Mouse (Mus musculus) kidney, adult 2 months (tissue): ENCODE results near the gene Galnt13. TPM values are rescaled to one million over a fixed set of nuclear protein-coding genes. Genes with fewer than 3 reads are reported as not detected.

Experiments used
- DNase-seq: peaks from one replicate; pipeline ENCODE4 v3.0.0; 2021
- H3K27ac ChIP-seq: fragments of 200-500 bp; 2 replicates; pipeline ENCODE4 v1.5.1; 2012; ENCODE audit warnings: low read depth, low read length, control low read depth, inconsistent platforms; ENCODE audit not compliant: insufficient read depth
- H3K27me3 ChIP-seq: fragments of 200-500 bp; replicated peaks from 2 replicates; pipeline ENCODE4 v1.6.1; 2012; ENCODE audit warnings: mild to moderate bottlenecking, moderate library complexity, low read length, inconsistent platforms; ENCODE audit not compliant: control insufficient read depth, insufficient read depth
- H3K36me3 ChIP-seq: fragments of 200-500 bp; 2 replicates; pipeline ENCODE4 v1.6.1; 2012; ENCODE audit warnings: mild to moderate bottlenecking, moderate library complexity, low read length, inconsistent platforms; ENCODE audit not compliant: control insufficient read depth, insufficient read depth
- H3K4me1 ChIP-seq: fragments of 200-500 bp; 2 replicates; pipeline ENCODE4 v1.6.1; 2011; ENCODE audit warnings: low read length; ENCODE audit not compliant: control insufficient read depth, insufficient read depth
- H3K4me3 ChIP-seq: fragments of 200-500 bp; 2 replicates; pipeline ENCODE4 v1.5.1; 2011; ENCODE audit warnings: mild to moderate bottlenecking, low read depth, low read length, control low read depth; ENCODE audit not compliant: insufficient read depth
- CTCF ChIP-seq: fragments of 200-500 bp; conservative IDR thresholded peaks from 2 replicates; pipeline ENCODE4 v1.5.1; 2011; ENCODE audit warnings: low read depth, mild to moderate bottlenecking, control low read depth, low read length, moderate library complexity, mixed read lengths; ENCODE audit not compliant: insufficient read depth, insufficient read length
- POLR2A ChIP-seq: fragments of 200-500 bp; IDR thresholded peaks from one replicate; pipeline ENCODE4 v1.6.1; 2011; ENCODE audit warnings: low read depth, low read length, control low read depth
- WGBS: fragments of 180-500 bp; shearing (Covaris S2); methylation state at CpG from one replicate; pipeline ENCODE4 v1.1.7; 2018; 5-methylcytosine and 5-hydroxymethylcytosine counted together
- polyA plus RNA-seq: library from polyadenylated mRNA; depleted of rRNA; stranded (reverse); fragments of >200 nt; gene quantifications from 2 replicates; pipeline ENCODE4 v1.2.3, GENCODE M21; 2012; rRNA removed

The Galnt13 gene
- not detected in 2 replicates for polyA plus RNA-seq

- 1% methylated on average over 79 of the region's 81 CpGs for WGBS
- no peak for DNase-seq
These were observed at the start of gene Galnt13 for GRCm38 (mm10) chr2:54435937-54436735. Galnt13 (plus strand) TSS chr2:54436317.

GRCm38 (mm10) chr2:54431060-54431459 lies 5.1 kb upstream of the Galnt13 start:
- H3K4me3 ChIP-seq, result no peak overlapping the region
- WGBS, result 47% methylated on average over 2 of the region's 2 CpGs
- TF ChIP-seq CTCF (no peak), POLR2A (no peak)
- no peaks in the 10 kb centered on the region for H3K27me3 ChIP-seq
- no peak for DNase-seq
- no peak overlapping the region for H3K27ac ChIP-seq
- H3K36me3 ChIP-seq, result no peaks in the 10 kb centered on the region
- no peaks in the 10 kb centered on the region for H3K4me1 ChIP-seq

More at GRCm38 (mm10) chr2:54435937-54436735, at the start of gene Galnt13:
- Histone ChIP-seq H3K36me3 (no peaks in the 10 kb centered on the region), H3K4me3 (no peak within 1 kb of the TSS), H3K27ac (no peak within 1 kb of the TSS), H3K27me3 (no peaks in the 10 kb centered on the region; the same call in 1 of the 2 replicates), H3K4me1 (no peaks in the 10 kb centered on the region)
- no peak for TF ChIP-seq POLR2A
- no peak for TF ChIP-seq CTCF

- 45% methylated on average over 10 of the region's 10 CpGs for WGBS
- no peaks in the 10 kb centered on the region for H3K4me1 ChIP-seq
These were observed 737 bp upstream of the Galnt13 start for GRCm38 (mm10) chr2:54435380-54435779.

GRCm38 (mm10) chr2:54436736-54437500 lies 801 bp downstream of the Galnt13 start:
- H3K27me3 ChIP-seq, result no peaks in the 10 kb centered on the region; the same call in 1 of the 2 replicates
- DNase-seq, result no peak
- no peak overlapping the region for H3K27ac ChIP-seq
- WGBS, result 1% methylated on average over 42 of the region's 42 CpGs
- no peaks in the 10 kb centered on the region for H3K36me3 ChIP-seq
- no peaks in the 10 kb centered on the region for H3K4me1 ChIP-seq
- no peak overlapping the region for H3K4me3 ChIP-seq
- TF ChIP-seq POLR2A, result no peak
- no peak for TF ChIP-seq CTCF

More at GRCm38 (mm10) chr2:54435380-54435779, 737 bp upstream of the Galnt13 start:
- TF ChIP-seq CTCF, result no peak
- no peak for TF ChIP-seq POLR2A
- Histone ChIP-seq H3K27ac (no peak overlapping the region), H3K27me3 (no peaks in the 10 kb centered on the region; the same call in 1 of the 2 replicates), H3K36me3 (no peaks in the 10 kb centered on the region), H3K4me3 (no peak overlapping the region)
- no peak for DNase-seq

- H3K4me3 ChIP-seq, result no peak overlapping the region
- 7% methylated on average over 9 of the region's 9 CpGs for WGBS
- H3K27me3 ChIP-seq, result no peaks in the 10 kb centered on the region; the same call in 1 of the 2 replicates
These were observed 1.3 kb downstream of the Galnt13 start for GRCm38 (mm10) chr2:54437501-54437830.

GRCm38 (mm10) chr2:54442734-54443500 lies 6.8 kb downstream of the Galnt13 start:
- H3K4me3 ChIP-seq, result no peak overlapping the region
- H3K36me3 ChIP-seq, result no peaks in the 10 kb centered on the region
- 70% methylated on average over 9 of the region's 9 CpGs for WGBS
- H3K27me3 ChIP-seq, result no peaks in the 10 kb centered on the region; the same call in 1 of the 2 replicates
- DNase-seq, result no peak
- no peaks in the 10 kb centered on the region for H3K4me1 ChIP-seq
- no peak overlapping the region for H3K27ac ChIP-seq
- no peak for TF ChIP-seq POLR2A
- no peak for TF ChIP-seq CTCF

More at GRCm38 (mm10) chr2:54437501-54437830, 1.3 kb downstream of the Galnt13 start:
- TF ChIP-seq POLR2A (no peak), CTCF (no peak)
- H3K4me1 ChIP-seq, result no peaks in the 10 kb centered on the region
- DNase-seq, result no peak
- H3K36me3 ChIP-seq, result no peaks in the 10 kb centered on the region
- H3K27ac ChIP-seq, result no peak overlapping the region
